In the genomic region with DNA sequence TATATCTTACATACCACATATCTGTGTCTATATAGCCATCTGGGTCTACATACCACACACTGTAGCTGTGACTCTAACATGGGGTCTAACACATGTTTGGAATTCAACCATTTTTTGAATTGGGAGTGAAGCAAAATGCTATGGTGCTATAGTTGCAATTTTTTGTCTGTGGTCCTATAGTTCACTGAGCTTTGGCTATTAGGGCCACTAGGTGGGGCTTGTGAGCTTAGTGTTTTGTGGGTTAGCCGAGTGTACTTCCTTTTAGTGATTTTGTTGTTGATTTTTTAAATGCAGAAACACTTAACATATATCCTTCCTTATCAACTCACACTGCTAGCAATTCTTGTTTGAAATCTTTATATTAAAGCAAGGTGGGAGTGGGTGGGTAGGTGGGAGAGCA, we compare ENCODE assay signal across 11 mouse cellular contexts.
DNase-seq lines count a peak whose midpoint lies in the region; ATAC-seq and TF ChIP-seq lines count a peak whose summit lies in the region.
"Had no signal": no experiment of that assay in that cellular context is flagged by ENCODE, and none has a peak within 500 bp of the region (broad histone marks: within the 10 kb centered on the region; RNA-seq: fewer than 3 reads in every experiment).

No protein-coding gene starts in this region.

- H3K27me3 ChIP-seq in forebrain, embryonic 12.5 days, result no peaks in the 10 kb centered on the region
- H3K27me3 ChIP-seq in forebrain, embryonic 15.5 days, result no peaks in the 10 kb centered on the region
- no peaks in the 10 kb centered on the region for H3K27me3 ChIP-seq in liver, embryonic 14.5 days (ENCODE audit: control insufficient read depth, insufficient read depth, low read length)
- no peaks in the 10 kb centered on the region for H3K27me3 ChIP-seq in liver, embryonic 11.5 days (replicated peaks; ENCODE audit: control insufficient read depth, insufficient read depth, low read length)
- H3K27me3 ChIP-seq: neural tube, embryonic 12.5 days had no signal

- peak; percentile 9; the same call in 1 of the 2 replicates for TF ChIP-seq CTCF in liver, embryonic 14.5 days (IDR thresholded peaks at IDR 0.05; ENCODE audit: low read depth)

- H3K4me3 ChIP-seq in forebrain, embryonic 12.5 days (replicated peaks), result no peak overlapping the region
- H3K4me3 ChIP-seq in forebrain, embryonic 15.5 days, result no peak overlapping the region
- no peak overlapping the region for H3K4me3 ChIP-seq in liver, embryonic 14.5 days (ENCODE audit: insufficient read depth in 1 of 2, low read depth in 2 of 2, low read length in 2 of 2)
- H3K4me3 ChIP-seq in liver, embryonic 11.5 days (ENCODE audit: low read depth, low read length), result no peak overlapping the region
- H3K4me3 ChIP-seq: neural tube, embryonic 12.5 days had no signal

- WGBS in forebrain, embryonic 12.5 days, result 16% methylated on average over 1 of the region's 1 CpGs
- 23% methylated on average over 1 of the region's 1 CpGs for WGBS in forebrain, embryonic 15.5 days
- WGBS in liver, embryonic 14.5 days (ENCODE audit: insufficient replicate concordance), result 6% methylated on average over 1 of the region's 1 CpGs
- 13% methylated on average over 1 of the region's 1 CpGs for WGBS in liver, embryonic 11.5 days

- no peak overlapping the region for H3K9ac ChIP-seq in forebrain, embryonic 12.5 days
- H3K9ac ChIP-seq in forebrain, embryonic 15.5 days (replicated peaks), result no peak overlapping the region
- H3K9ac ChIP-seq in liver, embryonic 14.5 days (replicated peaks), result no peak overlapping the region
- no peak overlapping the region for H3K9ac ChIP-seq in liver, embryonic 11.5 days (ENCODE audit: low read depth, low read length)
- H3K9ac ChIP-seq: neural tube, embryonic 12.5 days had no signal

- no peaks in the 10 kb centered on the region for H3K9me3 ChIP-seq in forebrain, embryonic 12.5 days
- H3K9me3 ChIP-seq in forebrain, embryonic 15.5 days, result no peaks in the 10 kb centered on the region
- H3K9me3 ChIP-seq in liver, embryonic 14.5 days (ENCODE audit: control insufficient read depth, low read length), result no peaks in the 10 kb centered on the region
- H3K9me3 ChIP-seq in liver, embryonic 11.5 days (ENCODE audit: control insufficient read depth, low read length), result no peaks in the 10 kb centered on the region
- H3K9me3 ChIP-seq: neural tube, embryonic 12.5 days had no signal

- peak; percentile 10; the same call in 1 of the 2 replicates for ATAC-seq in forebrain, embryonic 12.5 days (ENCODE audit: low FRiP score)
- ATAC-seq in forebrain, embryonic 15.5 days (replicated peaks), result no peak; the same call in 1 of the 2 replicates
- no peak for ATAC-seq in liver, embryonic 14.5 days (ENCODE audit: insufficient read depth)
- ATAC-seq in liver, embryonic 11.5 days (replicated peaks; ENCODE audit: low FRiP score), result no peak
- peak; percentile 71 for ATAC-seq in megakaryocyte-erythroid progenitor cell, adult 5-6 weeks (replicated peaks; ENCODE audit: low FRiP score, low TSS enrichment, poor library complexity, severe bottlenecking)
- ATAC-seq in erythroid progenitor cell, adult 5-6 weeks (replicated peaks; ENCODE audit: low FRiP score, poor library complexity, severe bottlenecking), result no peak

- no peak for TF ChIP-seq EP300 in liver, embryonic 14.5 days (IDR thresholded peaks at IDR 0.05; ENCODE audit: low read depth)

- DNase-seq in liver, embryonic 14.5 days (ENCODE audit: low read depth in 3 of 3, low spot score in 3 of 3), result no peak
- no peak for DNase-seq in liver, embryonic 11.5 days (ENCODE audit: low spot score)
- peak; percentile 45 for DNase-seq in embryo, embryonic 10 days (ENCODE audit: low spot score)
- no peak for DNase-seq in gastrocnemius, postnatal 10 days
- DNase-seq: cerebellum, adult 8-10 months had no signal

- no peak overlapping the region for H3K4me2 ChIP-seq in forebrain, embryonic 12.5 days
- H3K4me2 ChIP-seq in forebrain, embryonic 15.5 days (replicated peaks), result no peak overlapping the region
- H3K4me2 ChIP-seq in liver, embryonic 14.5 days (ENCODE audit: low read depth), result no peak overlapping the region
- no peak overlapping the region for H3K4me2 ChIP-seq in liver, embryonic 11.5 days
- H3K4me2 ChIP-seq: heart, embryonic 11.5 days; neural tube, embryonic 12.5 days had no signal

- H3K36me3 ChIP-seq in forebrain, embryonic 12.5 days (replicated peaks), result no peaks in the 10 kb centered on the region
- H3K36me3 ChIP-seq in forebrain, embryonic 15.5 days, result no peaks in the 10 kb centered on the region
- no peaks in the 10 kb centered on the region for H3K36me3 ChIP-seq in liver, embryonic 14.5 days (replicated peaks; ENCODE audit: control insufficient read depth, insufficient read depth, low read depth)
- H3K36me3 ChIP-seq in liver, embryonic 11.5 days (ENCODE audit: control insufficient read depth, insufficient read depth, low read length), result no peaks in the 10 kb centered on the region
- H3K36me3 ChIP-seq: neural tube, embryonic 12.5 days had no signal

- no peaks in the 10 kb centered on the region for H3K4me1 ChIP-seq in forebrain, embryonic 12.5 days
- peaks cover 15% of the 10 kb centered on the region for H3K4me1 ChIP-seq in forebrain, embryonic 15.5 days
- no peaks in the 10 kb centered on the region for H3K4me1 ChIP-seq in liver, embryonic 14.5 days (replicated peaks; ENCODE audit: control insufficient read depth in 2 of 2, insufficient read depth in 2 of 2, low read length in 1 of 2)
- H3K4me1 ChIP-seq in liver, embryonic 11.5 days (replicated peaks; ENCODE audit: control insufficient read depth, insufficient read depth, low read length), result no peaks in the 10 kb centered on the region
- H3K4me1 ChIP-seq: neural tube, embryonic 12.5 days had no signal

- no peak overlapping the region for H3K27ac ChIP-seq in forebrain, embryonic 12.5 days
- no peak overlapping the region for H3K27ac ChIP-seq in forebrain, embryonic 15.5 days (replicated peaks)
- H3K27ac ChIP-seq in liver, embryonic 14.5 days, result no peak overlapping the region
- no peak overlapping the region for H3K27ac ChIP-seq in liver, embryonic 11.5 days (ENCODE audit: low read depth, low read length)
- H3K27ac ChIP-seq: neural tube, embryonic 12.5 days had no signal

Comparison
In these comparisons a context has a peak if more than half of its experiments do, and no peak if none do; other contexts are left out.
1. ATAC-seq: peak in forebrain, embryonic 12.5 days (single experiment) and megakaryocyte-erythroid progenitor cell, adult 5-6 weeks (single experiment); none in forebrain, embryonic 15.5 days (single experiment), liver, embryonic 14.5 days (single experiment), liver, embryonic 11.5 days (single experiment) and erythroid progenitor cell, adult 5-6 weeks (single experiment).